ENCODE assay signal across 19 mouse cellular contexts in genomic region chr3:38389647-38390046, GRCm38 (mm10).
A peak's percentile ranks its signal among the peaks of the same experiment; 100 is the strongest.
DNase-seq lines count a peak whose midpoint lies in the region; ATAC-seq lines count a peak whose summit lies in the region.
"Had no signal": no experiment of that assay in that cellular context is flagged by ENCODE, and none has a peak within 500 bp of the region (broad histone marks: within the 10 kb centered on the region; RNA-seq: fewer than 3 reads in every experiment).

No protein-coding gene starts in this region.

- H3K27ac ChIP-seq in midbrain, embryonic 12.5 days (replicated peaks) = no peak overlapping the region
- no peak overlapping the region for H3K27ac ChIP-seq in midbrain, embryonic 16.5 days (ENCODE audit: low read length)
- H3K27ac ChIP-seq in midbrain, embryonic 14.5 days (replicated peaks; ENCODE audit: low read depth, low read length) = no peak overlapping the region
- no peak overlapping the region for H3K27ac ChIP-seq in hindbrain, embryonic 13.5 days
- H3K27ac ChIP-seq: embryonic facial prominence, embryonic 12.5 days; embryonic facial prominence, embryonic 15.5 days; gastrocnemius, adult 2 months; hindbrain, embryonic 12.5 days had no signal

- H3K4me3 ChIP-seq in midbrain, embryonic 12.5 days = no peak overlapping the region
- no peak overlapping the region for H3K4me3 ChIP-seq in midbrain, embryonic 16.5 days (ENCODE audit: low read depth, low read length)
- no peak overlapping the region for H3K4me3 ChIP-seq in midbrain, embryonic 14.5 days (replicated peaks; ENCODE audit: low read depth, low read length)
- H3K4me3 ChIP-seq in hindbrain, embryonic 13.5 days = no peak overlapping the region
- H3K4me3 ChIP-seq: embryonic facial prominence, embryonic 12.5 days; embryonic facial prominence, embryonic 15.5 days; gastrocnemius, adult 2 months; hindbrain, embryonic 12.5 days had no signal

- peaks cover 13% of the 10 kb centered on the region for H3K27me3 ChIP-seq in midbrain, embryonic 12.5 days
- H3K27me3 ChIP-seq in midbrain, embryonic 16.5 days (ENCODE audit: control insufficient read depth, insufficient read depth, low read depth, low read length) = peaks cover 3% of the 10 kb centered on the region
- H3K27me3 ChIP-seq in midbrain, embryonic 14.5 days (ENCODE audit: control insufficient read depth, insufficient read depth, low read length) = 0 out of 2 replicates have a peak, but pooled peaks cover 1% of the 10 kb centered on the region
- peaks cover 6% of the 10 kb centered on the region; the same call in 1 of the 2 replicates for H3K27me3 ChIP-seq in hindbrain, embryonic 13.5 days
- H3K27me3 ChIP-seq: embryonic facial prominence, embryonic 12.5 days; embryonic facial prominence, embryonic 15.5 days; hindbrain, embryonic 12.5 days had no signal

- H3K4me1 ChIP-seq in midbrain, embryonic 12.5 days = peaks cover 8% of the 10 kb centered on the region
- H3K4me1 ChIP-seq in midbrain, embryonic 16.5 days (ENCODE audit: control insufficient read depth, insufficient read depth, low read length) = no peaks in the 10 kb centered on the region
- H3K4me1 ChIP-seq in midbrain, embryonic 14.5 days (ENCODE audit: control insufficient read depth, insufficient read depth, low read length) = no peaks in the 10 kb centered on the region
- peaks cover 12% of the 10 kb centered on the region for H3K4me1 ChIP-seq in hindbrain, embryonic 13.5 days (replicated peaks)
- H3K4me1 ChIP-seq: embryonic facial prominence, embryonic 12.5 days; hindbrain, embryonic 12.5 days had no signal

- no peaks in the 10 kb centered on the region for H3K9me3 ChIP-seq in midbrain, embryonic 12.5 days
- H3K9me3 ChIP-seq in midbrain, embryonic 16.5 days (replicated peaks; ENCODE audit: control insufficient read depth, low read length, poor library complexity, severe bottlenecking) = 0 out of 2 replicates have a peak, but pooled peaks cover 4% of the 10 kb centered on the region
- peaks cover 4% of the 10 kb centered on the region for H3K9me3 ChIP-seq in midbrain, embryonic 14.5 days (ENCODE audit: control insufficient read depth, low read length)
- 0 out of 2 replicates have a peak, but pooled peaks cover 5% of the 10 kb centered on the region for H3K9me3 ChIP-seq in hindbrain, embryonic 13.5 days
- H3K9me3 ChIP-seq: embryonic facial prominence, embryonic 12.5 days; embryonic facial prominence, embryonic 15.5 days; hindbrain, embryonic 12.5 days had no signal

- no peak overlapping the region for H3K9ac ChIP-seq in midbrain, embryonic 12.5 days (replicated peaks)
- no peak overlapping the region for H3K9ac ChIP-seq in midbrain, embryonic 16.5 days (ENCODE audit: low read depth, low read length)
- no peak overlapping the region for H3K9ac ChIP-seq in midbrain, embryonic 14.5 days (replicated peaks; ENCODE audit: low read length)
- no peak overlapping the region for H3K9ac ChIP-seq in hindbrain, embryonic 13.5 days
- H3K9ac ChIP-seq: embryonic facial prominence, embryonic 12.5 days; embryonic facial prominence, embryonic 15.5 days; forebrain, postnatal 0 days; hindbrain, embryonic 12.5 days had no signal

- peak; percentile 24 for DNase-seq in adrenal gland, postnatal 10 days
- no peak for DNase-seq in adrenal gland, adult 8-10 months
- DNase-seq in midbrain, embryonic 14.5 days = peak; percentile 31
- DNase-seq: adrenal gland, postnatal 25 days; cerebellum, adult 18-20 months; cerebellum, adult 9-11 months; cerebellum, postnatal 25 days; forebrain, postnatal 0 days; gastrocnemius, adult 2 months; gastrocnemius, postnatal 14 days; heart, adult 11 months had no signal

- 0 out of 2 replicates have a peak, but pooled peaks have one; percentile 49 for ATAC-seq in midbrain, embryonic 12.5 days (ENCODE audit: low FRiP score, low read depth)
- ATAC-seq in midbrain, embryonic 16.5 days = no peak
- ATAC-seq in midbrain, embryonic 14.5 days (ENCODE audit: low FRiP score, low TSS enrichment) = no peak; the same call in 1 of the 2 replicates
- ATAC-seq in hindbrain, embryonic 13.5 days (ENCODE audit: low FRiP score) = no peak
- ATAC-seq: activated CD4-positive, CD25-positive, alpha-beta regulatory T cell, adult 4 months; forebrain, postnatal 0 days had no signal

- H3K4me2 ChIP-seq in midbrain, embryonic 12.5 days (replicated peaks) = no peak overlapping the region
- H3K4me2 ChIP-seq in midbrain, embryonic 16.5 days (ENCODE audit: low read length) = no peak overlapping the region
- no peak overlapping the region for H3K4me2 ChIP-seq in midbrain, embryonic 14.5 days (ENCODE audit: low read length)
- no peak overlapping the region for H3K4me2 ChIP-seq in hindbrain, embryonic 13.5 days
- H3K4me2 ChIP-seq: embryonic facial prominence, embryonic 12.5 days; embryonic facial prominence, embryonic 15.5 days; heart, embryonic 11.5 days; hindbrain, embryonic 12.5 days had no signal

- H3K36me3 ChIP-seq in midbrain, embryonic 12.5 days = no peaks in the 10 kb centered on the region
- no peaks in the 10 kb centered on the region for H3K36me3 ChIP-seq in midbrain, embryonic 16.5 days (ENCODE audit: control insufficient read depth, insufficient read depth, low read length)
- H3K36me3 ChIP-seq in midbrain, embryonic 14.5 days (ENCODE audit: control insufficient read depth, insufficient read depth, low read length) = no peaks in the 10 kb centered on the region
- H3K36me3 ChIP-seq in hindbrain, embryonic 13.5 days = no peaks in the 10 kb centered on the region
- H3K36me3 ChIP-seq: embryonic facial prominence, embryonic 12.5 days; embryonic facial prominence, embryonic 15.5 days; hindbrain, embryonic 12.5 days had no signal

- WGBS in midbrain, embryonic 12.5 days = 38% methylated on average over 2 of the region's 2 CpGs
- 31% methylated on average over 2 of the region's 2 CpGs for whole genome bisulfite sequencing in midbrain, embryonic 16.5 days
- 24% methylated on average over 2 of the region's 2 CpGs for WGBS in midbrain, embryonic 14.5 days
- WGBS in hindbrain, embryonic 13.5 days = 38% methylated on average over 2 of the region's 2 CpGs
